Mouse (Mus musculus) bone marrow, adult 2 months (tissue): ENCODE results near the gene Olfr827.

ENCODE experiments used
- CTCF ChIP-seq: fragments of 200-500 bp; IDR thresholded peaks from 2 replicates; pipeline ENCODE4 v1.5.1; 2011; ENCODE audit warnings: low read length, control low read depth; ENCODE audit not compliant: control insufficient read depth, insufficient read depth
- POLR2A ChIP-seq: fragments of 200-500 bp; IDR thresholded peaks from 2 replicates; pipeline ENCODE4 v1.6.1; 2011; ENCODE audit warnings: low read depth, mild to moderate bottlenecking, control low read depth, low read length, borderline replicate concordance; ENCODE audit not compliant: control insufficient read depth

DNA sequence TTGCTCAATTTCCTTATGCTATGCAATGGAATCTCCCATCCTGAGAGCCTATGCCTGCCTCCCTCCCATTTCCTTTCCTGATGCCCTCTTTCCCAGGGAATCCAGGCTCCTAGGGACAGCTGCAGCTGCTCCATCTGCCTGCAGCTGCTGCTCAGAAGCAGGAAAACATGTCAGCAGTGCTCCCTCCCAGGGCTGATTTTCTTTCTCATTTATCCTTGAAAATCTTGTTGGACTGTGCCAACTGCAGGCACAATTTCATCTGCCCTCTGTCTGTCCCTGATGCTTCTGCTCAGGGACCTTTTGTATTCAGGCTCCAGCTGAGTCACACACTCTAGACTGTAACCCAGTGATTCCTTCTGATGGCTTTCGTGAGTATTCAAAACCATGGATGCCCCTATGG, 45.3 kb upstream of the Olfr827 start:
- TF ChIP-seq POLR2A: no peak
- TF ChIP-seq CTCF: no peak
